Mouse (Mus musculus) c-Kit-positive CD71-positive TER-119-negative erythroid progenitor cells, embryonic 14.5 days (primary cell): ENCODE results near the gene B430306N03Rik.

Source experiments
- DNase-seq: peaks from one replicate; pipeline ENCODE4 v3.0.0-alpha.2; 2013; ENCODE audit warnings: low read depth

The B430306N03Rik gene

GRCm38 (mm10) chr17:48362346-48362745, 46.4 kb downstream of the B430306N03Rik start:
- no peak for DNase-seq

GRCm38 (mm10) chr17:48362966-48363365, 47.0 kb downstream of the B430306N03Rik start:
- no peak for DNase-seq

GRCm38 (mm10) chr17:48363421-48363965, 47.6 kb downstream of the B430306N03Rik start:
- no peak for DNase-seq

- no peak for DNase-seq
These were observed 49.7 kb downstream of the B430306N03Rik start for GRCm38 (mm10) chr17:48365511-48366155.

GRCm38 (mm10) chr17:48366806-48367205, 50.9 kb downstream of the B430306N03Rik start:
- DNase-seq, result no peak

GRCm38 (mm10) chr17:48371621-48372020, 55.7 kb downstream of the B430306N03Rik start:
- DNase-seq, result no peak

- DNase-seq, result no peak
These were observed 57.0 kb downstream of the B430306N03Rik start for GRCm38 (mm10) chr17:48372987-48373386.

- DNase-seq, result no peak
These were observed 60.2 kb downstream of the B430306N03Rik start for GRCm38 (mm10) chr17:48376102-48376501.
